Mouse (Mus musculus) pancreas, adult 10 weeks (tissue): Measurements from ENCODE around the gene Prr5. TPM values are rescaled to one million over a fixed set of nuclear protein-coding genes. Genes with fewer than 3 reads are reported as not detected.

Experiments
- polyA plus RNA-seq: library from polyadenylated mRNA; stranded (reverse); fragments of 350-450 nt; fragmentation: Illumina TruSeq; extraction: RNeasy Lipid Tissue Mini Kit (QIAGEN cat#74804); gene quantifications from one replicate; pipeline ENCODE4 v1.2.3, GENCODE M21; 2015; ENCODE audit warnings: low read depth, low replicate concordance; ENCODE audit not compliant: insufficient read depth

Prr5 gene
- 2.8 TPM for polyA plus RNA-seq

GRCm38 (mm10) chr15:84668938-84669747 is at the start of gene Prr5:
Prr5 (plus strand) TSS chr15:84669620.

GRCm38 (mm10) chr15:84719791-84720190 is 50.4 kb downstream of the Prr5 start, which contains the start of gene Arhgap8:
Arhgap8 (plus strand) TSS chr15:84720052.

Other genes starting within 250 kb of the Prr5 start
- 1.9 TPM for gene Shisal1, start 222.5 kb upstream of the Prr5 start, polyA plus RNA-seq
- 1.6 TPM for gene Rtl6, start 111.8 kb upstream of the Prr5 start, polyA plus RNA-seq
- gene Arhgap8, start 50.4 kb downstream of the Prr5 start, polyA plus RNA-seq = 2.8 TPM
- gene Phf21b, start 186.4 kb downstream of the Prr5 start, polyA plus RNA-seq = 2.5 TPM